Mouse (Mus musculus): Measurements from ENCODE around the gene Kcnk2.

Gene Kcnk2

DNA sequence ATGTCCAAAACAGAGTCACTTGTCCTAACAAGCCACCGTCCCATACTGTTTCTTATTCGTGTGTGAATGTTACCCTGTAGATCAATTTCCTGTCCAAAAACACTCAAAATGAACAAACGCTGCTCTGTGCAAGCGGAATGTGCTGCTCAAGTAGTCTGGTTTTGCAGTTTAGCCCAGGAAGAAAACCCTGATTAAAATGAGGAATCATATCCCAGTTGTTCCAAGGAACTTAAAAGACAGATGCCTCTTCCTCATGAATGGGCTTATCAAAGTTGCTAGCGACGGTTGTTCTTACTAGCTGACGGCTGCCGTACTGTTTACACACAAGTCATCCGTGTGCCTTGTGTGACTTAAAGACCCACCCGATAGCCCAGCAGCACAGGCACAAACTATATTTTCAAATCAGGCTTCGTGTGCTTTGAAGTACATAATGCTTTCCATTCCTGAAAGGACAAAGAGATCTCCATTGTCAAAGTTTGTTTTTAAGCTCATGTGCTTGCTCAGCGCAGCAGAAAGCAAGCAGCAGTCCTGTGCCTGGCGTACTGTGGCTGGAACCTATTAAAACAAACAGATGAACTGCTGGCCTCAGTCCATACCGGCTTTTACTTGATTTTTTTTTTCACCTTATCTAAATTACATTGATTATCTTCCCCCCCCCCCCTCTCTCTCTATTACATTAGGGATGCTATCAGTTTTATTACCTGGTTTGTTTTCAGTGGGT is at the start of gene Kcnk2:
Kcnk2 (minus strand) TSS at position 51 of the 721 bp plus-strand sequence.
- no peak for DNase-seq (ENCODE audit: low spot score)

DNA sequence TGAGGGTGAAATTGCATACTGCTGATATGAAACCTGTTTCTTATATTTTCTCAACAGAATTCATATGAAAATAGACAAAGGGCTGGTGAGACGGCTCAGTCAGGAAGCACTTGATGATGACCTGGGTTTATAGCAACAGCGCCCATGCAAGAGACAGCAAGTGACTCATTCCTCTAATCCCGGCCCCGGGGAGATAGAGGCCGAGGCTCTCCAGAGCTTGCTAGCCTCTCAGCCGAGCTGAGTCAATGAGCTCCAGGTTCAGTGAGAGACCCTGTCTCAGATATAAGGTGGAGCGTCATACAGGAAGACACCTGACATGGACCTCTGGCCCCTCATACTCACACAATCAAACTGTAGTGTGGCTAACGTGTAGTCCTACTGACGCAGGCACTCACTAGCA is 38.7 kb upstream of the Kcnk2 start:
- no peak for DNase-seq (ENCODE audit: low spot score)

DNA sequence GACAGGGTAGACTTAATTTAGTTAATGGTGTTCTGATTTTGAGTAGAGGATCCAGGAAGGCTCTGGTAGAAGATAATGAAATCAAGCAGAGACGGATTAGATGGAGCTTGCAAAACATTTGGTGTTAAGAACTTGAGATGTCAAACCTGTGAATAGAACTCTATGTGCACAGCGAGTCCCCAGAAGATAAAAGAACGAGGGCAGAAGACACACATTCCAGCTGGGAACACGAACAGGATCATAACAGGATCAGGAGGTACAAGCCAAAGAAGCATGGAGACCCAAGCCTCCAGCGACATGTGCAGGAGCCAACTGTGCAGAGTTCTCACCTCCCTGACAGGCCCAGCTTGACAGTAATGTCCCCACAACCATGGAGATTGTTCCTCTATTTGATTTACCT is 35.1 kb upstream of the Kcnk2 start:
- DNase-seq (ENCODE audit: low spot score), result no peak

DNA sequence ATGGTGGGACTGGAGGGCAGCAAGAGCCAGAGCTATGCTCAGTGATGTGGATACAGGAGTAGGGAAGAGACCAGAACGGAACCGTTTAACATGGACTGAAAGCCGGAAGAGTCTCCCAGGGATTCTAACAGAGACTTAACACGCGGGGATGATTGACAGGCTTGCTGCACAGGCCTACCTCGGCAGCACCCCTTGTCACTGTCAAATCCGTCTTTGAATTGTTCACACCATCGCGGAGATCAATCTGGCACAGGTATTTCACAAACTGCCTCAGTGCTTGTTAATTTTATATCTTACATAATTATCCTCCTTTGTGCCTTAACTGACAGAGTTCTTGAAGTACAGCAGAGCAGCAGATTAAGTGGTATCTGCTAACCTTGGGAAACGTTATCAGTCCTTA is 33.4 kb upstream of the Kcnk2 start:
- DNase-seq (ENCODE audit: low spot score), result no peak

DNA sequence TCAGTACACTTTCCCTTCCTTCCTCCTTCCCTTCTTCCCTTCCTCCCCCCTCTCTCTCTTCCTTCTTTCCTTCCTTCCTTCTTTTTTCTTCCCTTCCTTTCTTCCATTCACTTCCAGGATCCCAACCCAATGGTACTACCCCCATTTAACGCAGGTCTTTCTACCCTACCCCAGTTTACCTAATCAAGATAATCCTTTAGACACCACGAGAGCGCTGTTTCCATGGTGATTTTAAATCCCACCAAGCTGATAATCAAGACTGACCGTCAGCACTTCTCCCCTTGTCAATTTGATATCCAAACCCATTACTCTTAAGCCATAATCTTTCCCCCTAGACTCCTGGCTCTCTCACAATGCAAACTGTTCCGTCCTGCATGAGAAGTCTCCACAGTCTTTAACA is 29.4 kb upstream of the Kcnk2 start:
- no peak for DNase-seq (ENCODE audit: low spot score)

DNA sequence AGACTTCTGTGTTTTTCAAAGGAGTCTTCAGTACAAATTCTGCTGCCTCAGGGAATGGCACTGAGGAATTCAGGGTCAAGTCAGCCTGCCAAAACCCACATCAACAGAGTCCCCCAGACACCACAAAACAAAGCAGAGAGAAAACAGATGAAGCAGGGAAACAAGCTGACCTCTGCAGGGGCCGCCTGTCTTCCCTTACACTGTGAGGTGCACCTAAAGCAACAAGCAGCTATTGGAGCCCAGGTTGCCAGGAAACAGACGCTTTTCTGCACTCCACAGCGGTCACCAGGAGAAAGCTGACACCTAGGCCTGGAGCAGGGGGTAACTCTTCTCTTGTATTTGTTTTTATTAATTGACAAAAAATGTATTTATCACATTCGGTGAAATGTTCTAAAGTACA is 28.5 kb upstream of the Kcnk2 start:
- DNase-seq (ENCODE audit: low spot score), result no peak

DNA sequence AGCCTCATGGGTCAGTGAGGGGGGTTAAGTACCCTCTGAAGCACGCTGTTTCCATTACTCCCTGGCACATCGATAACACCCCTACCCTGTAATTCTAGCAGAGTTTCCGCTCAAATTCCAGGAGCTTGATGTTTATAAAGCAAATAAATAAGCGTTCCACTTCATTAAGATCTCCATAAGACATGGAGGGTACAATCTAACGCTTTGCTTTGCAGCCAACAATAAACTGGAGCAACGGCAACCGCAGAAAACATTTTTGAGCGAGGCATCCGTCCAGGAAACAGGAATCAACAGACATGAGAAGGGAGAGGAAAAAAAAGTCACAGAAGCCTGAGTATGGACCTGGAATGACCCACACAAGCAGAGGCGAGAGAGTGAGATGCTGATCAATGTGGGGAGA is 27.5 kb upstream of the Kcnk2 start:
- no peak for DNase-seq (ENCODE audit: low spot score)

DNA sequence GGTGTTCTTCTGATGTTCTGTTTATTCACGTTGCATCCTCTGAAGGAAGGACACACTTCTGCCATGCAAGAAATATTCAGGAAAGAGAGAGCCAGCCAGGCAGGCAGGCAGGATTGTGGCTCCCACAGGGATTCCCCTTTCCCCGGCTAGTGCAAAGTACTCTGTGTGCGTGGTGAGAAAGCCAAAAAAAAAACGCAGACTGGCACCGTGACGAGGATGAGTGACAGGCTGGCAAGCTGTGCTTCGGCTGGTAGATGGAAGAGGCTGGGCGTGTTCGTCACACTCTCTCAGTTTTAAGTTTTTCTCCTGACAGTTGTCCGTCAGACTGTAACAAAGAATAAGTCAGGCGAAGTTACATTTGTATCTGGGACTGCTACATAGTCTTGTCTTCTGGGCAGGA is 24.2 kb upstream of the Kcnk2 start:
- no peak for DNase-seq (ENCODE audit: low spot score)

DNA sequence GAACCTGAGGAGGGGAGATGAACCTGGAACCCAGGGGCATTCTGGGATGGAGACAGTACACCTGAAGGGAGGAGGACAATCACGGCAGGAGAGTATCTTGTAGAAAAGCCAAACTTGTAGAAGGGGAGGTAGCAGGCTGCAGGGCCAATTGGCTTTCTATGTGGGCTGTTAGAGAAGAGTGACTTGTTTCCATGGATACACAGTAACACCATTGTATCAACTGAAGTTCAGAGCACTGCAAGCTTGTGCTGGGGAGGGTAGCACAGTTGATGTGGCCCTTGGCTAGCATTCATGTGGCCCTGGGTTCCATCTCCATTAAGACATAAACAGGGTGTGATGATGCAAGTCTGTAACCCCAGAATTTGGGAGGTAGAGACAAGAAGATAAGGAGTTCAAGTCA is 17.8 kb upstream of the Kcnk2 start:
- no peak for DNase-seq (ENCODE audit: low spot score)

DNA sequence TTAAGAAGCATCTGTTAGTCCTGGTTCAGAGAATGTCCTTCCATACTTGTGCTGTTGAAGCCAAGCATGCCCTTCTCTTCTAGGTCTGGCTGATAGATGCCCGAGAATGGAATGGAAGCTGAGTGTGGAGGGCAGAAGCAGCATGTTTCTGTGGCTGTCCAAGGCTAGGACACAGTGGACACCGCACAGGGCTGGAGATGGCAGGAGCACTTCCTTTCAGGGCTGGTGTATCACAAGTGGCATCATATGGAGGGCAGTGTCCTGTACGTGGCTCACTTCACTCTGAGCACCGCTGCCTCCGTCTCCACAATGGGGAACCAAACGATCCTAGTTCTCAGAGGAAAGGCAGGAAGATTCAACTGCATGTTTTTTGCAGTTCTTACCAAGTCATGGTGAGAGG is 7.8 kb upstream of the Kcnk2 start:
- no peak for DNase-seq (ENCODE audit: low spot score)

DNA sequence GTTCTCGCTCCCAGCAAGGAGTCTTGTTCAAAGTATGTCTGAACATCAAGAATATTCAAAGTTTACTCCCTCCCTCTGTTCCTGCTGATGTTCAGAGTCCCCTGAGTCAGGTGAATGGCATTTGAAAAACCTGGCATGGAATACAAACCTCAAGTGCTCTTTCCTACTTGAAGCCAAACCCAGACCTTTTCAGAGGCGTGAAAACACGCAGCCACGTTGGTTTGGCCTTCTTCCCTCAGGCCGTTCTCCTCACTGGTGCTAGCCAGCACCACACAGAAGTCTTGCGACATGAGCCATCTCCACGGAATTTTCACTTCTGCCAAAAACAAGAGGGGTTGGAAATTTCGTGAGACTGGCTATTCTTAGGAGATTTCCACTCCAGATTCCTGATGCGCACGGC is 3.1 kb upstream of the Kcnk2 start:
- peak; percentile 83 for DNase-seq (ENCODE audit: low spot score)

DNA sequence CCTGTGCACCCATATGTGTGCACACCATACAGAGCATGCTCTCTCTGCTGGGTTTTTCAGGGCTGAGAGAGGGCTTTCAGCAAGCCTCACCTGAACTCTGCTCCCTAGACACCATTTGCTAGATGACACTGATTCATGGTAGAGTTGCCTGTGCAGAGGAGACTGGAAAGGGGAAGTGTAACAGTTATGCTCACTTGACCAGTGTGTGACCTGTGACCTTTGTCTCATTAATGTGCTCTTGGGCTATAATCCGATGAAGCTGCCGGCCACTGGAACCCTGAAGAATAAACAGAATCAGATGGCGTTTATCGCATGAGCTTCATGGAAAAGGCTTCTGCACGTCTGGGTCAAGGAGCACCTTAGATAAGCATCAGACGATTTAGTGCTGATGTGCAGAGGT is 1.5 kb upstream of the Kcnk2 start:
- no peak for DNase-seq (ENCODE audit: low spot score)

DNA sequence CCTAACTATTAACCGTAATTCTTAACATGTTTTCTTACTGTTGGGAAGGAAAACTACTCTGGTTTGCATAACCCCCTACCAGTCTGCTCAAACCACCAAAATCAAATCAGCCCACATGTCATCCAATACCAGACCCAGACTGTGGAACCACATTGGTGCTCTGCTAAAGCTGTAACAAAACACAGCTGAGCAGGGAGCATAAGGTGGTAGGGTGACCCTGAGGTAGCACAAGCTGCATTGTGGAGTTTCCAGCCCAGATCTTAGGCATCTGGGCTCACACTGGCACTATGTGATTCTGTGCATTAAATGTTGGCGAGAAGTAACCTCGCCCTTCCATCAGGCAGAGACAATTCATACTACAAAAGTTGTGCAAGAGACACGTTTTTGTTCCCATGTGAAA is 1.1 kb upstream of the Kcnk2 start:
- DNase-seq (ENCODE audit: low spot score), result no peak

DNA sequence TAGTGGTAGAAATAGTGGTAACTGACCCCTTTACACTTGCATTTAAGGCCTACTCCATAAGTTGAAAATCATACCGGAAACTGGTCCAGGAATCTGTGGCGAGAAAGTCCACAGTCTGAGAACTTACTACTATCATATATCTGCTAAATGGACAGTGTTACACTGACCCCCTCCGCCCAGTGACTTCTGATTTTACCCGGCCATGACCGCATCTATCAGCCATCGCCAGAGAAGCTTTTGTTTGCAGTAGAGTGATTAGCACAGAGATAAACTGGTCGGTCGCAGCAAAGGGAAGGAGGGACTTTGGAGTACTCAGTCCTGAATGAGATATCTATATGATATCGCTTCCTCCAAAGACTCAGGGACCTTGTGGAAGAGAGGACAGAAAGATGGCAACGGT is 15.2 kb downstream of the Kcnk2 start:
- DNase-seq (ENCODE audit: low spot score), result no peak

DNA sequence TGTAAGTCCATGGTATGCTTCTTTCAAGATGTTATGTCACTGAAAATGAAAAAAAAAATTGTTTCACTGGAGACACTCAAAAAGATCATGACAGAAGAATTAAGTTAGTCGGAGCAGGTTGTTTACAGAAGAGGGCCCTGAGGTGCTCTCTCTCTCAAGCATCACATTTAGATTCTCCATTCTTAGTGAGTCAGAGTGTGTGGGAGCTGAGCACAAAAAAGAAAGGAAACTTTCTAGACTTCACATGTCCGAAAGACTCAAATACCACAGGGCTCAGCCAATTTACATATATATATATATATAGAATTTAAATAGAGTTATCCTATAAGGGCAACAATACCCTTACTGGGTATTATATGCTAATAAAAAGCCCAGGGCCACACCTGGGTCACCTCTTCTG is 15.9 kb downstream of the Kcnk2 start:
- no peak for DNase-seq (ENCODE audit: low spot score)

DNA sequence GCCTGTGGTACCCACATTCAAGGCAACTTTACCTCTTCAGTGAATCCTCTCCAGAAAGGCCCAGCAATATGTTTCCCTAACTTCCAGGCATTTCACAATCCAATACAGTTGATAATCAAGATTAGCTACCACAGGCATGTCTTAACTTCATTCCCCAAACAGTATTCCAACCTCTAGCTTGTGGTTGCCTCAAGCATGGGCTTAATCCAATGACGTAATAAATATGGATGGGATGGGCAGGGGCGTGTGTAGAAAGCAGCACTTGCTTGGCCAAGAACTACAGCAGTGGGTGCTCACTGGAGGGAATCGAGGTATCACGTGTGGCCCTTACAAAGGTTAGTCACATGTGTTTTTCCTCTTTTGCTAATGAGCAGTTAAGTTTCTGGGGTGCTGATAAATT is 34.4 kb downstream of the Kcnk2 start:
- no peak for DNase-seq (ENCODE audit: low spot score)

DNA sequence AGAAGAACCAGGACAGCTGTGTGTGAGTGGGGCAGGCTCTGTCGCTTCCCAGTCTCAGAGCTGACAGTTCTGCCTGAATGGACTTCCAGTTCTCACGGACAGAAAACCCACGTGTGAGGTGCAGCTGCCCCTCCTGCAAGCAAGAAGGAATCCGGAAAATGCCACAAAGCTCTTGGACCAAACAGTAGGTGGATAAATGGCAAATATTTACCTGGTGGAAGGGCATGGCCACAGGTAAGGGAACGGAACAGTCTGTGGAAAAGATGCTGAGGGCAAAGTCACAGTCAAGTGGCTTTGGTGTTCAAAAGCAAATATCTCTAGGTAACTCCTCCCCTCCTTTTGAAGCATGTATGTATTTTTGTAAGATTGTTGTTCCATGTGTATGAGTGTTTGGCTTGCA is 37.9 kb downstream of the Kcnk2 start:
- DNase-seq (ENCODE audit: low spot score), result peak; percentile 71

DNA sequence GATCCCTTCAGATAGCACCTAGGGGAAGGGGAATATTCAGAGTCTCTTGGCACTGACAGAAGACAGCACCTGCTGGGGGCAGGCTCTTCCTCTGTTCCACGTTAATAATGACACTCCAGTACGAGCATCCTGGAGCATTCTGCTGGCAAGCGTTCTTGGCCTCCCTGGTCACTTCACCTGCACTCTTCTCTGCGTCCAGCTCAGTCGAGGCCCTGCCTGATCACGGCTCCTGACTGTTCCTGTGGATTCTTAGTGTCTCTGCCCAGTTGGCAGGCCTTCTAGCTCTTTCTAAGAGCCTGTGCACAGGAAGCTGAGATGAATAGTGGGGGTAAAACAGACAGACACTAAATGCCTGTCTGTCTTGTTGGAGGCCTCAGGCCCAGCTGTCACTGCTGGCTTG is 39.5 kb downstream of the Kcnk2 start:
- DNase-seq (ENCODE audit: low spot score), result no peak

DNA sequence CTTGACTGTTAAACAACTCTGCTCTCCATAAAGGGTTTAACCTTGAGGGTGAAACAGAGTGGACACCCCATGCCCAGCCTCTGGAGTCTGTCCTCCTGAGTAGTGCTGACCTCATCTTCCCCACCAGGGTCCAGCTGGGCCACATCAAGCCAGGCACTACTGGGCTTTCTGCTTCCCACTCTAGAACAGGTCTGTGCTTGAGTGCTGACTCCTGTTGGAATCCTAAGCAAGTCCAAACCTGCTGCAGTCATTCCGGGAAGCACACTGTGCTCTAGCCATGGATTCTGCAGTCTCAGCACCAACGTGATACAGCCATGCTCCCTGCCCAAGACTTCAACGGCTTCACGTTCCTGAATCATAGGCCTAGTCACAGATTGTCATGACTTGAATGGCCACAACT is 42.4 kb downstream of the Kcnk2 start:
- DNase-seq (ENCODE audit: low spot score), result no peak

DNA sequence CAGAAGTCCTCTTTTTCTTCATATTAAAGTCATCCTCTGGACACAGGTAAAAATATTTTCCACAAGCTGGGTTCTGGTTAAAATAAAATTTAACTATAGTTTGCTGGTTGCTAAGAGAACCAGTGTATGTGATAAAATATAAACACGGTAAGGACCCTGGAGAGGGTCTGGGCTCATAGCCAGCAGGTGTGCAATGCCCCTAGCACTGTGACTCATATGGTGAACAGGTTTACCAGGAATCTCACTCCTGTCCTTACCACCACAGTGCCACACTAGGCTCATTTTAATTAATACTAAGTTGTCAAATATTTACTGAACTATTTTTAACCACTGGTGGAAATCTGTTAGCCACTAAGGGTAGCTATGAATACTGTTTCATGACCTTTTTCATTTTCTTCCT is 48.2 kb downstream of the Kcnk2 start:
- peak; percentile 85 for DNase-seq (ENCODE audit: low spot score)

DNA sequence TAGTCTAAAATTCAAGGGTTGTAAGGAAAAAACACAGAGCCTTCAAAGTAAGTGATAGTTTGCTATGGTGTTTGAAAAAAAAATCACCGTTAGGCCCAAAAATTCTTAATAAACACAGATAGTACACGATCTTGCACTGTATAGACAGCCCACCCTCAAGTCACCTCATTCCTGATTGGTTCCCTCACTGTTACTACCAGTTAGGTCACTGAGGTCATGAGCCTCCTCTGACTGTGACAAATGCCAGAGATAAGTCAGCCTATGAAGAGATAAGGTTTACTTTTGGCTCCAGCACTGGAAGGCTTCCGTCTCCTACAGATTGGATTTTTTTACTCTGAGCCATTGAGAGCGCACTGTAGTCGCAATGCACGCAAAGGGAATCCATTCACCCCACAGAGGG is 50.3 kb downstream of the Kcnk2 start:
- no peak for DNase-seq (ENCODE audit: low spot score)

DNA sequence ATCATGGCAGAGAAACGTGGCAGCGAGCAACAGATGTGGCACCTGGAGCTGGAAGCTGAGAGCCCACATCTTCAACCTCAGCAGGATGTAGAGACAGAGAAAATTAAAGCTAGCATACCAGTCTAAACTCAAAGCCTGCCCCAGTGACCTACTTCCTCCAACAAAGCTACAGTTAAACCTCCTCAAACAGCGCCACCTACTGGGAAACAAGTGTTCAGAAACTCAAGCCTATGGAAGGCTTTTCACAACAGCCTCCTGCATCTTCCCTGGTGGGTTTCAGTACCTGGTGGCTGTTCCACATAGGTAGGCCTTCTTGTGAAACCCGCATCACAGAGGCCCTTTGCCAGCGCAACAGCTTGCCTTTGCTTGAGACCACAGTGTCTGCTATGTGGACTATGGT is 52.9 kb downstream of the Kcnk2 start:
- no peak for DNase-seq (ENCODE audit: low spot score)

DNA sequence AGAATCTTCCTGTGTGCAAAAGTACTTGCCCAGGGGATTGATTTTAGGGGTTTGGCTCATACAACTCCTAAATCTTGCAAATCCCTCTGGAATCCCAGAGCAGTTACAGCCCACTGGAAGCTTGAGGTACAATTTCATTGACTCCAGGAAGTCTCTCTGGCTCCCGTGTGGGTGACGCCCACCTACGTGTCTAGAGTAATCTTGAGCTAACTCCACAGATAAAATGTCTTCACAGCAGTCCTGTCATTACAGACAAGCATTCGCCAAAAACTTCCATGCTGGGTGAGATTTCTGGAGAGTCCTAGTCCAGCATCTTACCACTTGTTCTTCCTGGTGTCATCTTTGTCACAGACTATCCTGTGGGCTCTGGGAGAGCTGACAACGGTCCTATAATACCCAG is 56.9 kb downstream of the Kcnk2 start:
- no peak for DNase-seq (ENCODE audit: low spot score)

DNA sequence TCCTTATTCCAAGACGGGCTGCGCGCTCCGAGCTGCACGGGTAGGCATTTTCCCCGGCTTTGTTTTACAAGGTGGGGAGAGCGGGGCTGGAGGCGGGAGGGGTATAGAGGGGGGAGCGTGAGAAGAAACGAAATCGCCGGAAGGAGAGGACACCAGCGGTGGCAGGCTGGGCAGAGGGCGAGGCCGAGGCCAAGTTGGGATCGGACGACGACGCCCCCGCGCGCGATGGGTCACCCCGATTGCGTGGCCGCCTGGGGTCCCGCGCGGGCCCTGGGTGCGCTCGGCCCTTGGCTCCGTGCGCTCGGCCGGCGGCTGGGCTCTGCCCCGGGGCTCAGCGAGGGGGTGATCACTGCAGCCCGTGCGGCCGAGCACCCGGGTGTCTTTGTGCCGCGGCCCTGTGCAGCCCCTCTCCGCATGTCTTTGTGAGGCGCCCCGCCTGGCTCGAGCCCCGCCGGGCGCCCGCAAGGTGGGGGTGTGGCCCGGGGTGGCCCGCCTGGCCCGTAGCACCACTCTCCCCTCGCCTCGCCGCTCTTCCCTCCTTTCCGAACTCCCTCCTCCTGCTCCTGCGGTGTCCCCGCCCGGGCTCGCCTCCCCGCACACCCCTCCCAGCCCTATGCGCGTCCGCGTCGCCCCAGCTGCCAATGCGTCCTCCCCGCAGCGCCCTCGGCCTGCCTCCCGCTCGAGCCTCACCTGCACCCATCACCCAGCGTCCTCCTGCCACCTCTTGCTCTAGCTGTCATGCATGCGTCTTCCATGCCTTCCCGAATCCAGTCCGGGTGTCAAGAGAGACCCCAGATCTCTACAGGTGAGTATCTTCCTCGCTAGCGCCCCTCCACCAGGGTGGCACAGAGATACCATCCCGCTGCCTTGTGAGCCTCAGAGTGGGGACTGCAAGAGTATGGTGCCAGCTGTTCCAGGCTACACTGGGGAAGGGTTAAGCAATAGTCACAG is 58.5 kb downstream of the Kcnk2 start:
- no peak for DNase-seq (ENCODE audit: low spot score)
